Mouse (Mus musculus) forebrain, embryonic 15.5 days (tissue): ENCODE measurements around the gene Gclc. TPM values are rescaled to one million over a fixed set of nuclear protein-coding genes. Genes with fewer than 3 reads are reported as not detected.

Source experiments
- ATAC-seq: fragments of 200-750 bp; cut with Nextera tagmentation; replicated peaks from 2 replicates; pipeline ENCODE4 v1.8.0; 2017; ENCODE audit warnings: mild to moderate bottlenecking, moderate TSS enrichment, moderate library complexity
- H3K27ac ChIP-seq: fragments of 300-500 bp; sonication (generic); replicated peaks from 2 replicates; pipeline ENCODE4 v1.5.1; 2015; ENCODE audit warnings: mild to moderate bottlenecking, inconsistent platforms
- H3K27me3 ChIP-seq: fragments of 300-500 bp; sonication (generic); 2 replicates; pipeline ENCODE4 v1.6.1; 2015; ENCODE audit warnings: inconsistent platforms
- H3K36me3 ChIP-seq: fragments of 300-500 bp; sonication (generic); 2 replicates; pipeline ENCODE4 v1.6.1; 2015; ENCODE audit warnings: mild to moderate bottlenecking, inconsistent platforms
- H3K4me1 ChIP-seq: fragments of 300-500 bp; sonication (generic); 2 replicates; pipeline ENCODE4 v1.6.1; 2015; ENCODE audit warnings: inconsistent platforms
- H3K4me2 ChIP-seq: fragments of 300-500 bp; sonication (generic); replicated peaks from 2 replicates; pipeline ENCODE4 v1.6.1; 2015; ENCODE audit warnings: mild to moderate bottlenecking, inconsistent platforms
- H3K4me3 ChIP-seq: fragments of 300-500 bp; sonication (generic); 2 replicates; pipeline ENCODE4 v1.5.1; 2015; ENCODE audit warnings: mild to moderate bottlenecking, inconsistent platforms
- H3K9ac ChIP-seq: fragments of 300-500 bp; sonication (generic); replicated peaks from 2 replicates; pipeline ENCODE4 v1.6.1; 2015; ENCODE audit warnings: mild to moderate bottlenecking, inconsistent platforms
- H3K9me3 ChIP-seq: fragments of 300-500 bp; sonication (generic); 2 replicates; pipeline ENCODE4 v1.6.1; 2016; ENCODE audit warnings: inconsistent platforms
- WGBS: fragments of 180-500 bp; shearing (Covaris S2); methylation state at CpG from one replicate; pipeline ENCODE4 v1.1.7; 2015; ENCODE audit warnings: mixed read lengths; 5-methylcytosine and 5-hydroxymethylcytosine counted together
- polyA plus RNA-seq: library from polyadenylated mRNA; unstranded; fragments of >200 nt; fragmentation: Nextera tagmentation; extraction: Ambion mirVana; gene quantifications from 2 replicates; pipeline ENCODE4 v1.2.1, GENCODE M21; 2015

The Gclc gene
- polyA plus RNA-seq, 1 experiment from 2014 or later: 18.7 TPM

GRCm38 (mm10) chr9:77835756-77836155 lies 81.4 kb downstream of the Gclc start:
- Histone ChIP-seq H3K9me3 (no peaks in the 10 kb centered on the region), H3K9ac (no peak overlapping the region), H3K27me3 (no peaks in the 10 kb centered on the region), H3K27ac (no peak overlapping the region), H3K4me3 (no peak overlapping the region), H3K36me3 (no peaks in the 10 kb centered on the region), H3K4me1 (no peaks in the 10 kb centered on the region), H3K4me2 (no peak overlapping the region)
- no peak for ATAC-seq
- WGBS: 83% methylated on average over 1 of the region's 1 CpGs

- ATAC-seq: no peak
- no peak overlapping the region for H3K9ac ChIP-seq
- H3K36me3 ChIP-seq: no peaks in the 10 kb centered on the region
- H3K4me1 ChIP-seq: no peaks in the 10 kb centered on the region
- no peak overlapping the region for H3K27ac ChIP-seq
- no peak overlapping the region for H3K4me3 ChIP-seq
- no peaks in the 10 kb centered on the region for H3K27me3 ChIP-seq
- WGBS: 82% methylated on average over 5 of the region's 5 CpGs
- H3K4me2 ChIP-seq: no peak overlapping the region
- no peaks in the 10 kb centered on the region for H3K9me3 ChIP-seq
Measured at GRCm38 (mm10) chr9:77838586-77838985, 84.3 kb downstream of the Gclc start.

Other genes starting within 250 kb of the Gclc start
- 8.4 and 9.4 TPM in 2 replicates for gene Lrrc1, start 209.7 kb upstream of the Gclc start, polyA plus RNA-seq
- 0.08 and 0.13 TPM in 2 replicates for gene Klhl31, start 118.0 kb upstream of the Gclc start, polyA plus RNA-seq
- gene Elovl5, start 162.8 kb downstream of the Gclc start, polyA plus RNA-seq: 60.4 and 66.3 TPM in 2 replicates